Mouse (Mus musculus) gastrocnemius, adult 8-10 months (tissue): ENCODE measurements around the gene Megf11. TPM values are rescaled to one million over a fixed set of nuclear protein-coding genes. Genes with fewer than 3 reads are reported as not detected.
"Not testable (repeated sequence)": the region's sequence is repeated elsewhere in the genome, so short reads cannot be mapped to it uniquely, and the experiment has no call there.

Source experiments
- DNase-seq, 2 experiments: peaks; one replicate each; pipeline ENCODE4 v3.0.0; 2022; ENCODE audit warnings: low spot score in 2 of 2
- total RNA-seq, 4 experiments: library from RNA; stranded (reverse); gene quantifications; 2 replicates each; pipeline ENCODE4 v1.2.4; 2022

Gene Megf11
- total RNA-seq, 4 experiments from 2014 or later: 0.05 to 0.13 (median 0.07) TPM

GRCm38 (mm10) chr9:64462870-64463269 lies 77.4 kb downstream of the Megf11 start:
- DNase-seq: no peak

- DNase-seq: no peak
Measured at GRCm38 (mm10) chr9:64466090-64466489, 80.7 kb downstream of the Megf11 start.

GRCm38 (mm10) chr9:64466564-64466963 lies 81.1 kb downstream of the Megf11 start:
- DNase-seq: no peak

GRCm38 (mm10) chr9:64470806-64471205 lies 85.4 kb downstream of the Megf11 start:
- DNase-seq: no peak

DNA sequence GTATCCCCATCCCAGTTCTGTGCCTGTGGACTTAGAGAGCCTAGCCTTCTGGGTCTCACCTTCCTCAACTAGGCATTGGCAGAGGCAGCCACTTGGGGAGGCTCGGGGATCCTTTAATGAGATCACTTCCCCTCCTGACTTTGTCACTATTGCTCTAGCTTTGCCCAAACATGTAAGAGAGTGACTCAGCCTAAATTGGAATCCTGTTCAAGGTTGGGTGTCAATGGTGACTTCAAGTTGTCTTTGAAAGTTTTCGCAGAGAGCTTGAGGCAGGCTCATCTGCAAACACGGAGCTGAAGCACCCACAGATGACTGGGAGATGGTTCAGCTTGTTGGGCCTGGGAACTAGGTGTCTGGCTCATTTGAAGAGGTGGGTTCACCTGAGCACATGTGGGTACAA lies 85.9 kb downstream of the Megf11 start:
- no peak for DNase-seq

DNA sequence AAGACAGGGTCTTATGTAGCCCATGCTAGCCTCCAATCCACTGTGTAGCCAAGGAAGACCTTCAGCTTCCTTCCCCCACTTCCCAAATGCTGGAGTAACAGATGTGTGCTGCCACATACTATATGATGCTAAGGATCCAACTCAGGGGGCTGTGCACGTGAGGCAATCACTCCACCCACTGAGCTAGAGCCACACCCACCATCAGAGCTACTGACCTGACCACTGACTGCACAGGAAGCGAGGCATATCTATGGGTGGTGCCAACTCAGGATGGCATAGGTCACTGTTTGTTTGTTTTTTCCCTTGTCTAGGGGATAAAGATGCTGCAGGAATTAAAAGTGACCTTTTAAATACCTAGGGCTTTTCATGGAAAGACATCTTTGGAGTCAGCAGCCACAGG lies 86.7 kb downstream of the Megf11 start:
- no peak for DNase-seq

DNA sequence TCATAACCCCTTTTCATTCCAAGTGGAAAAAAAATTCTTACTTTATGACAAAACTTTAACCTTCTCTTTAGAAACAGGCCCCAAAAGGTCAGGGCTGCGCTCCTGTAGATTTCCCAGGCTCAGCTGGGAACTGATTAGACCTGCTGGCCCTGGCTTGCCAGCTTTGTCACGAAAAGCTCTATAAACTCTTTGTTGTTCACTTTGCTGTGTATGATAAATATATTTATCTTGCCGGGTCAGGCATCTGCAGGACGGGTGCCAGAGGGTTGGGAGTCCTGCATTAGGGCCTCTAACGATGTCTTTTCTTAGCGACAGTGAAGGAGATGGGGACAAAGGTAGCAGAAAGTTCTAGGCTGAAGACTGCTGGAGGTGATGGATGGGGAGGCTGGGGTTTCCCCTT lies 87.3 kb downstream of the Megf11 start:
- DNase-seq: no peak

DNA sequence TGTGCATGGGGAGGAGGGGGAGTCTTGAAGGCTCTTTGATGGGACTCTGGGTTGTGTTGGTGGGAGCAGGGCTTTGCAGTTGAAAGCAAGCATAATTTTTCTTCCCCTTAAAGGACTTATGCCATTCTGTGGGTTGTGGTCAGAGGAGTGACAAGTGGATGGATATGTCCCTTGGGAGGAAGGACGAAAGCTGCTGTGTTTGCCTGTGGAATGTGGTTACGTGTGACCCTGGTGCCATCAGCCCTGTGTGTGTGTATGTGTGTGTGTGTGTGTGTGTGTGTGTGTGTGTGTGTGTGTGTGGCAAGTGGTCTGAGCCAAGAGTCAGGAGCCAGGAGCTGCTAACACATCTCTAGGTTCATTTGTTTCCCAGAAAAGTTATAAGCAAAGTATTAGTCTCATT lies 87.7 kb downstream of the Megf11 start:
- no peak for DNase-seq

GRCm38 (mm10) chr9:64473695-64474094 lies 88.3 kb downstream of the Megf11 start:
- no peak for DNase-seq

DNA sequence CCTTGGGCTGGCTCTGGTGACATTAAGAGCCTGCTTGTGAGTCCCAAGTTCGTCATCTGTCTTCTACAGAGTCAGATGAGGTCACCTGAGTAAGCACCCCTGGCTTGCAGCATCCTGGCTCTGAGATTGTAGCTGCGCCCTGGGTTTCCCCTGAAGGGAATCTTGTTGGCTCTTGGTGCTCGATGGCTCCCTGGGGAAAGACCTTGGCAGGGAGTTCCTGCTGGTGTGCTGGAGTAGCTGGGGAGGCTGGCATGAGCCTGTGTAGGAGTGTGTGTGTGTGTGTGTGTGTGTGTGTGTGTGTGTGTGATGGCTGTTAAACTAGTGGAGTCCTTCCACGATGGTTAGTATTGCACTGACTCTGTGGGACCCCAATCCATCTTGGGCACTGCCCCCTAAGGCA lies 88.7 kb downstream of the Megf11 start:
- DNase-seq: peak; percentile 5 to 26

- no peak for DNase-seq
Measured at GRCm38 (mm10) chr9:64475942-64476341, 90.5 kb downstream of the Megf11 start.

DNA sequence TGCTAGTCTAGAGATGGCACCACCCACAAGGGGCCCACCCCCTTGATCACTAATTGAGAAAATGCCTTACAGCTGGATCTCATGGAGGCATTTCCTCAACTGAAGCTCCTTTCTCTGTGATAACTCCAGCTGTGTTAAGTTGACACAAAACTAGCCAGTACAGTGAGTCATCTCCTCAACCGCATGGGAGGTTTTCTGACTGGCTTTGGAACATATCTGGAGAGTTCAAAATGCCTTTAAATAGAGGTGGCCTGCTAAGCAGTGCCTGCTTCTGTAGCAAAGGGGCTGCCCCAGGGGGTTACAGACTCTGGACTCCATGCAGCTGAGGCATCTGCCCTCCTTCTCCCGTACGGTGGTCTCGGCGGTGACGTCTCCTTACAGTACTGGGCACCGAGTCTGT lies 92.0 kb downstream of the Megf11 start:
- not testable (repeated sequence) for DNase-seq

GRCm38 (mm10) chr9:64482126-64482525 lies 96.7 kb downstream of the Megf11 start:
- no peak for DNase-seq

GRCm38 (mm10) chr9:64487377-64487776 lies 102.0 kb downstream of the Megf11 start:
- no peak for DNase-seq

DNA sequence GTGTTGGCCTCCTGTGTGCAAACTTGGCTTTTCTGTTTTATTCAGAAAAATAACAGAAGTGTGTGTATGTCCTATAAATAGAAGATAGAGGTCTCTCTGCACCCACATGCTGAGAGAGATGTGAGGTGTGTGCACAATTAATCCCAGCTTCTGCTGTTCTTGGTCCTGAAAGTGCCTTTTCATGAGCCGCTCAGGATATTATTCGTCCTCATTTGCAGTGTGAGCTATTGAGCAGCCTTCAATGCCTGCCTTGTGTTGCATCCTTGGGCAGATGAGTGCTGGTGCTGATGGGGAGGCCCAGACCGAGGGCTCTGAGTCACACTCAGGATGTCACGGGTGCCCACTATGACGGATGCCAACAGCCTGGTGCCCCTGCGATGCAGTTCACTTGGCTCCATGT lies 109.2 kb downstream of the Megf11 start:
- no peak for DNase-seq

DNA sequence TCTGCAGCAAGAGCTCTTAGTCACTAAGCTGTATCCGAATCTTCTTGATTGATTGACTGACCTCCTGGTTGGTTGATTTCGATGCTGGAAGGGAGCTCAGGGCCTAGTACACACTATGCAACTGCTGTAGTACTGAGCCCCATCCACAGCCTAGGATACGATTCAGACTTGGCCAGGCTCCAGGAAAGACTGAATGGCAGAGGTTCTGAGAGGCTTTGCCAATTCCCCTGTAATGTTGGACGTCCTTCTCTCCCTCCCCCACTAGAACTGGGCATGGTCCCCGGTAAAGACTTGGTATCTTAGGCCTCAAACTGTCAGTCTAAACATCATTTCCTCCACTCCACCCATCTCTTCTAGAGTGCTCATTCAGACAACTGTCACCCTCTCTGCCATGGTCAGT lies 113.5 kb downstream of the Megf11 start:
- DNase-seq: no peak

DNA sequence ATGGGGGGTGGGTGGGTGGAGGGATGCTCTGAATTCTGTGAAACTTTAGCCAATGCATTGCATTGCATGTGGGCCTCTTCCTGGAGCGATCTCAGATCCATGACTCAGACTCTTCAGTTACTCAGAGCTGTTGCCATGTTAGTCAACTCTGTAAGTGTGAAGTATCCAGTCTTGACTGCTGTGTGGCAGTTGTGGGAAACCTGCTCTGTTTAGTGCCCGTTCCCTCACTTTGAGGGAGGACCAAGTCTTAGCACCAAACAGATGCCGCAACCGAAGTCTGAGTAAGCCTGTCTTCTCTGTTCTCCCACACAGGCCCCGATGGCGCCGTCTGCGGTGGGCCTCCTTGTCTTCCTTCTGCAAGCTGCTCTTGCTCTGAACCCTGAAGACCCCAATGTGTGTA lies 115.8 kb downstream of the Megf11 start:
- no peak for DNase-seq

DNA sequence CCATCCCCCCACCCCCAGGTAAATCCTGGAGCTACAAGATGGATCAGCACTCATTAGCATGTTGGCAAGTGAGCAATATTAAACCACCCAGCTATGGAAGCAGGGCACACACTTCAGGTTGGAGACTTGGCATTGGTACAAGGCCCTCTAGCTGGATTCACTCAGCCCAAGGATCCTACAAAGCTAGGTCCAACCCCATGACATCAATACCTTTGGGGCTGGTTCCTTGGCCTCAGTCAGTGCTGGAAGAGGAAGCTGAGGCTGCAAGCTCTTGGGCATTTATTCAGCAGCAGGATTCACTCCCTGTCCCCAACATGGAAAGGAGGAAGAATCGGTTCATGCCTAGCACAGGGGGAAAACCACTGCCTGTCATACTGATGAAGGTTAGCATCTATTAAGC lies 118.6 kb downstream of the Megf11 start:
- DNase-seq: no peak

DNA sequence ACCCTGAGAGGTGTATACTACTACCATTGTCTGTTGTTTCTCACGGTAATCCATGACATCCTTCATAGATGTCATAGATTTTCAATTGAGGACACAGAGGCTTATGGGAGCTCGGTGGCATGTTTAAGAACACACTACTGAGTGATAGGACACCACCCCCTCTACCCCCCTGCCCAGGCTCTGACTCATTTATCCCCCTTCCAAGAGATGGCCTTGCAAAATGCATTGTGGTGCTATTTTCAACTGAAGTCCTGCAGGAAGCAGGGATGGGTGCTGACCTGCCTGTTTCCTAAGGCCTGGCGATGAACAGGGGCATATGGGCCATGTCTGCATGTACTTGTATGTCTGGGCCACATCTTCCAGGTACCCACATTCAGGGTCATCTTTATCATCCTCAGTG lies 119.0 kb downstream of the Megf11 start:
- no peak for DNase-seq

DNA sequence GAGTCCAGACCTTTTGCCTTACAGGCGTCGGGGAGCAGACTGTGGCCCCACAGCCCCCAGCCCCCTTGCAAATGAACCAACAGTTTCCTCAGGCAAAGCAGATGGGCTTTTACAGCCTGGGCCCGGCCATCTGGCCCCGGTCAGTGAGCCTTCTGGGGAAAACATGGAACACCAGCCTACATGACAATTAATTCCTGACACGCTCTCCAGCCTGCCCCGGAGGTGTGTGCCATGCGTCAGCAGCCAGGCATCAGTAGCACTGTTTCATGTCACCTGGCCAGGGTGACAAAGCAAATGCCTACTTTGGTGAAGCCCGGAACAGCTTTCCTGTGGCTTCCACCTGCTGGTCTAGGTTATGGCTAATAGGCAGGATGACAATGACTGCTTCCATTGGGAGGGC lies 119.5 kb downstream of the Megf11 start:
- no peak for DNase-seq

GRCm38 (mm10) chr9:64506440-64507206 lies 121.2 kb downstream of the Megf11 start:
- no peak for DNase-seq

DNA sequence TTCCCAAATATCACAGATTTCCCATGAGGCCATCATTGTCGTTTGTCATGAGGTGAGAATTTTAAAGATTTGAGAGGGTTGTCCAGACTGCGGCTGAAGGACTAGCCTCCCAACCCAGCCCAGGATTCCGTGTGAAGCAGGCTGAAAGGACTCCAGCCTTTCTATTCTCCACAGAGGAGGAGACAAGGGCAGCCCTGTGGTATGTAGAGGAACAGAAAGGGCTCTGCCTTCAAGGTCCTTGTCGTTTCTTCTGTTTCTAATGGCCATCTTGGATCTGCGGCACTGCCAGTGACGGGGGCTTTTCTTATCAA lies 121.7 kb downstream of the Megf11 start:
- DNase-seq: no peak

- no peak for DNase-seq
Measured at GRCm38 (mm10) chr9:64507995-64508394, 122.6 kb downstream of the Megf11 start.

DNA sequence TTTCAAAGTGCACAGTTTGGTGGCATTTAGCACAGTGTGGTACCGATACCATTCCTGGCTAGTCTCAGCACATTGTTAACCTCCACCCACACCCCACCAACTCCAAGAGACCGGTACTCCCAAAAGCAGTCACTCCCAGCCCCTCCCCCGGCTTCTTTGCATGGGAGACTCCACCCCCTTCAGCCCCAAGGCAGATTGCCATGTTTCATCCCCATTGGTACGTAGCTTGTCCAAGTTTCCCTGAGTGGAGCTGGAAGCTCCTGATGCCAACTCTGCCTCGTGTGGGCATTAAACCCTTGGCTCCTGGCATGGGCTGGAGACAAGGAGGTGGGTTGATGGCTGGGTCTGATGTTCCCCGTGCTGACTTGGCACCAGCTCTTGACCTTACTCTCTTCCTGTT lies 129.4 kb downstream of the Megf11 start:
- no peak for DNase-seq
